ENCODE assay signal across 8 mouse cellular contexts in genomic region chr14:60176469-60176890, GRCm38 (mm10). TPM values are rescaled to one million over a fixed set of nuclear protein-coding genes. Genes with fewer than 3 reads are reported as not detected.
DNase-seq lines count a peak whose midpoint lies in the region; ATAC-seq lines count a peak whose summit lies in the region.

No protein-coding gene starts in this region.

- H3K9ac ChIP-seq in kidney, embryonic 15.5 days = peak overlapping the region; percentile 64; the same call in 1 of the 2 replicates
- H3K9ac ChIP-seq in embryonic facial prominence, embryonic 13.5 days = peak overlapping the region; percentile 71; the same call in 1 of the 2 replicates
- peak overlapping the region; percentile 69 for H3K9ac ChIP-seq in intestine, embryonic 14.5 days (ENCODE audit: low read length)
- peak overlapping the region; percentile 89 for H3K9ac ChIP-seq in midbrain, embryonic 16.5 days (ENCODE audit: low read depth, low read length)

- H3K9me3 ChIP-seq in kidney, embryonic 15.5 days (replicated peaks) = no peaks in the 10 kb centered on the region
- no peaks in the 10 kb centered on the region for H3K9me3 ChIP-seq in embryonic facial prominence, embryonic 13.5 days
- H3K9me3 ChIP-seq in intestine, embryonic 14.5 days (ENCODE audit: control insufficient read depth, low read length) = no peaks in the 10 kb centered on the region
- no peaks in the 10 kb centered on the region for H3K9me3 ChIP-seq in midbrain, embryonic 16.5 days (replicated peaks; ENCODE audit: control insufficient read depth, low read length, poor library complexity, severe bottlenecking)

- no peaks in the 10 kb centered on the region for H3K36me3 ChIP-seq in kidney, embryonic 15.5 days
- no peaks in the 10 kb centered on the region for H3K36me3 ChIP-seq in embryonic facial prominence, embryonic 13.5 days
- H3K36me3 ChIP-seq in intestine, embryonic 14.5 days (ENCODE audit: control insufficient read depth, insufficient read depth, low read length) = no peaks in the 10 kb centered on the region
- H3K36me3 ChIP-seq in midbrain, embryonic 16.5 days (ENCODE audit: control insufficient read depth, insufficient read depth, low read length) = no peaks in the 10 kb centered on the region

- H3K4me3 ChIP-seq in kidney, embryonic 15.5 days (replicated peaks) = peak overlapping the region; percentile 76
- H3K4me3 ChIP-seq in embryonic facial prominence, embryonic 13.5 days = peak overlapping the region; percentile 70
- H3K4me3 ChIP-seq in intestine, embryonic 14.5 days (ENCODE audit: low read depth, low read length) = peak overlapping the region; percentile 62
- peak overlapping the region; percentile 50 for H3K4me3 ChIP-seq in midbrain, embryonic 16.5 days (ENCODE audit: low read depth, low read length)

- no peak for DNase-seq in kidney, postnatal 10 days
- no peak for DNase-seq in intestine, embryonic 14.5 days (ENCODE audit: low spot score)
- DNase-seq in c-Kit-positive CD71-positive TER-119-positive erythroid progenitor cells, embryonic 14.5 days (ENCODE audit: low spot score) = no peak
- no peak for DNase-seq in frontal cortex, adult 2 months (ENCODE audit: extremely low spot score in 1 of 2, low spot score in 1 of 2)

- H3K27ac ChIP-seq in kidney, embryonic 15.5 days = no peak overlapping the region
- no peak overlapping the region for H3K27ac ChIP-seq in embryonic facial prominence, embryonic 13.5 days
- no peak overlapping the region; the same call in 1 of the 2 replicates for H3K27ac ChIP-seq in intestine, embryonic 14.5 days (ENCODE audit: low read depth)
- H3K27ac ChIP-seq in midbrain, embryonic 16.5 days (ENCODE audit: low read length) = peak overlapping the region; percentile 92

- 34% methylated on average over 9 of the region's 9 CpGs for WGBS in kidney, embryonic 15.5 days
- WGBS in embryonic facial prominence, embryonic 13.5 days = 26% methylated on average over 9 of the region's 9 CpGs
- 30% methylated on average over 9 of the region's 9 CpGs for WGBS in intestine, embryonic 14.5 days
- 26% methylated on average over 9 of the region's 9 CpGs for WGBS in midbrain, embryonic 16.5 days

- peaks cover 65% of the 10 kb centered on the region for H3K27me3 ChIP-seq in kidney, embryonic 15.5 days
- peaks cover 65% of the 10 kb centered on the region for H3K27me3 ChIP-seq in embryonic facial prominence, embryonic 13.5 days
- H3K27me3 ChIP-seq in intestine, embryonic 14.5 days (replicated peaks; ENCODE audit: control insufficient read depth, insufficient read depth, low read length) = peaks cover 11% of the 10 kb centered on the region
- no peaks in the 10 kb centered on the region for H3K27me3 ChIP-seq in midbrain, embryonic 16.5 days (ENCODE audit: control insufficient read depth, insufficient read depth, low read depth, low read length)

- H3K4me1 ChIP-seq in kidney, embryonic 15.5 days = peaks cover 13% of the 10 kb centered on the region
- peaks cover 7% of the 10 kb centered on the region; the same call in 1 of the 2 replicates for H3K4me1 ChIP-seq in embryonic facial prominence, embryonic 13.5 days
- H3K4me1 ChIP-seq in intestine, embryonic 14.5 days (replicated peaks; ENCODE audit: control insufficient read depth, insufficient read depth, low read length) = peaks cover 6% of the 10 kb centered on the region
- H3K4me1 ChIP-seq in midbrain, embryonic 16.5 days (ENCODE audit: control insufficient read depth, insufficient read depth, low read length) = peaks cover 16% of the 10 kb centered on the region

- H3K4me2 ChIP-seq in kidney, embryonic 15.5 days = peak overlapping the region; percentile 99
- H3K4me2 ChIP-seq in embryonic facial prominence, embryonic 13.5 days = peak overlapping the region; percentile 99
- peak overlapping the region; percentile 98 for H3K4me2 ChIP-seq in intestine, embryonic 14.5 days (ENCODE audit: low read length)
- H3K4me2 ChIP-seq in midbrain, embryonic 16.5 days (ENCODE audit: low read length) = peak overlapping the region; percentile 58

- no peak for ATAC-seq in kidney, embryonic 15.5 days (replicated peaks; ENCODE audit: low FRiP score)
- no peak for ATAC-seq in embryonic facial prominence, embryonic 13.5 days (ENCODE audit: insufficient number of reproducible peaks, insufficient read depth, low FRiP score, low TSS enrichment, low read depth)
- peak; percentile 14; the same call in 1 of the 2 replicates for ATAC-seq in intestine, embryonic 14.5 days (replicated peaks; ENCODE audit: low FRiP score, low TSS enrichment, low read depth)
- peak; percentile 50; the same call in 1 of the 2 replicates for ATAC-seq in midbrain, embryonic 16.5 days
- ATAC-seq in activated CD4-positive, CD25-positive, alpha-beta regulatory T cell, adult 4 months = no peak

RNA-seq across cellular contexts. Expression of gene Atp8a2, which starts 20.5 kb away (rescaled TPM):
- 1.2 and 1.4 TPM in 2 replicates for polyA plus RNA-seq in kidney, embryonic 15.5 days (2015; fragmentation: Nextera tagmentation; extraction: Ambion mirVana)
- 3.0 and 3.1 TPM in 2 replicates for polyA plus RNA-seq in embryonic facial prominence, embryonic 13.5 days (2015; fragmentation: Nextera tagmentation; extraction: Ambion mirVana)
- 8.2 and 9.0 TPM in 2 replicates for polyA plus RNA-seq in intestine, embryonic 14.5 days (2014; fragmentation: Nextera tagmentation; extraction: Ambion mirVana)
- polyA plus RNA-seq in midbrain, embryonic 16.5 days (2015; fragmentation: Nextera tagmentation; extraction: Ambion mirVana) = 45.6 and 51.3 TPM in 2 replicates
- 1 to 10 TPM; 1.0 to 1.5 TPM for polyA plus RNA-seq in activated CD4-positive, CD25-positive, alpha-beta regulatory T cell, adult 4 months (2017; shearing (Covaris generic))
- polyA plus RNA-seq in frontal cortex, adult 2 months (2012; rRNA removed) = 14.6 and 16.1 TPM in 2 replicates

Comparison
In these comparisons a context has a peak if more than half of its experiments do, and no peak if none do; other contexts are left out.
1. ATAC-seq: peak in intestine, embryonic 14.5 days (single experiment) and midbrain, embryonic 16.5 days (single experiment); none in kidney, embryonic 15.5 days (single experiment), embryonic facial prominence, embryonic 13.5 days (single experiment) and activated CD4-positive, CD25-positive, alpha-beta regulatory T cell, adult 4 months (single experiment).
2. Peak in every context shown above with its lines, with median percentiles within 50 percentile points of each other: H3K4me2 ChIP-seq, H3K4me3 ChIP-seq and H3K9ac ChIP-seq.